Mouse (Mus musculus) cerebellum, adult 18-20 months (tissue): Measurements from ENCODE around the gene Cdsn.
"Not testable (repeated sequence)": the region's sequence is repeated elsewhere in the genome, so short reads cannot be mapped to it uniquely, and the experiment has no call there.

ENCODE experiments used
- DNase-seq, 2 experiments: peaks; one replicate each; pipeline ENCODE4 v3.0.0; 2021

The Cdsn gene

GRCm38 (mm10) chr17:35551881-35552414 lies at the start of gene Cdsn:
Gene Cdsn (plus strand): TSS chr17:35552128.
- DNase-seq, result no peak

- DNase-seq, result no peak
Observed at GRCm38 (mm10) chr17:35502226-35502625, 49.7 kb upstream of the Cdsn start.

- DNase-seq, result no peak
Observed at GRCm38 (mm10) chr17:35502762-35503161, 49.2 kb upstream of the Cdsn start.

- no peak for DNase-seq
Observed at GRCm38 (mm10) chr17:35503849-35504248, 48.1 kb upstream of the Cdsn start.

GRCm38 (mm10) chr17:35504628-35505481 lies 47.1 kb upstream of the Cdsn start:
- DNase-seq, result no peak

- no peak for DNase-seq
Observed at GRCm38 (mm10) chr17:35505776-35506175, 46.2 kb upstream of the Cdsn start, which contains the start of gene Pou5f1. Gene Pou5f1 (plus strand): TSS chr17:35506018.

GRCm38 (mm10) chr17:35506881-35507280 lies 45.0 kb upstream of the Cdsn start:
- DNase-seq, result no peak

GRCm38 (mm10) chr17:35507556-35508260 lies 44.2 kb upstream of the Cdsn start:
- DNase-seq, result no peak

- DNase-seq, result not testable (repeated sequence)
Observed at GRCm38 (mm10) chr17:35508279-35508678, 43.6 kb upstream of the Cdsn start.

- DNase-seq, result no peak
Observed at GRCm38 (mm10) chr17:35509284-35509683, 42.6 kb upstream of the Cdsn start.

- peak in 1 of 2 experiments; percentile 18 for DNase-seq
Observed at GRCm38 (mm10) chr17:35512916-35513626, 38.9 kb upstream of the Cdsn start.

- peak; percentile 58 to 65 for DNase-seq
Observed at GRCm38 (mm10) chr17:35513886-35514285, 38.0 kb upstream of the Cdsn start.

GRCm38 (mm10) chr17:35514756-35515155 lies 37.2 kb upstream of the Cdsn start:
- DNase-seq, result no peak

GRCm38 (mm10) chr17:35515911-35516640 lies 35.9 kb upstream of the Cdsn start:
- peak in 1 of 2 experiments; percentile 35 for DNase-seq

- peak; percentile 94 to 96 for DNase-seq
Observed at GRCm38 (mm10) chr17:35516652-35517500, 35.1 kb upstream of the Cdsn start, which contains the start of the genes Tcf19 and Cchcr1. Gene Tcf19 (minus strand): TSS chr17:35516824. Gene Cchcr1 (plus strand): TSS chr17:35517100.

- DNase-seq, result no peak
Observed at GRCm38 (mm10) chr17:35517526-35517925, 34.4 kb upstream of the Cdsn start.

GRCm38 (mm10) chr17:35524354-35524753 lies 27.6 kb upstream of the Cdsn start:
- no peak for DNase-seq

GRCm38 (mm10) chr17:35526644-35527043 lies 25.3 kb upstream of the Cdsn start:
- no peak for DNase-seq

- DNase-seq, result no peak
Observed at GRCm38 (mm10) chr17:35532360-35532759, 19.6 kb upstream of the Cdsn start.

GRCm38 (mm10) chr17:35532901-35533300 lies 19.0 kb upstream of the Cdsn start, which contains the start of gene Psors1c2:
Gene Psors1c2 (plus strand): TSS chr17:35533201.
- no peak for DNase-seq

GRCm38 (mm10) chr17:35534343-35534742 lies 17.6 kb upstream of the Cdsn start:
- DNase-seq, result peak; percentile 82
